Mouse (Mus musculus): ENCODE measurements at regions not wholly inside any gene's neighbourhood (a gene's known extent, or its start where the extent isn't known, plus 50 kb on each side); places are given as distances from the start of the nearest gene placed in this dataset.

DNA sequence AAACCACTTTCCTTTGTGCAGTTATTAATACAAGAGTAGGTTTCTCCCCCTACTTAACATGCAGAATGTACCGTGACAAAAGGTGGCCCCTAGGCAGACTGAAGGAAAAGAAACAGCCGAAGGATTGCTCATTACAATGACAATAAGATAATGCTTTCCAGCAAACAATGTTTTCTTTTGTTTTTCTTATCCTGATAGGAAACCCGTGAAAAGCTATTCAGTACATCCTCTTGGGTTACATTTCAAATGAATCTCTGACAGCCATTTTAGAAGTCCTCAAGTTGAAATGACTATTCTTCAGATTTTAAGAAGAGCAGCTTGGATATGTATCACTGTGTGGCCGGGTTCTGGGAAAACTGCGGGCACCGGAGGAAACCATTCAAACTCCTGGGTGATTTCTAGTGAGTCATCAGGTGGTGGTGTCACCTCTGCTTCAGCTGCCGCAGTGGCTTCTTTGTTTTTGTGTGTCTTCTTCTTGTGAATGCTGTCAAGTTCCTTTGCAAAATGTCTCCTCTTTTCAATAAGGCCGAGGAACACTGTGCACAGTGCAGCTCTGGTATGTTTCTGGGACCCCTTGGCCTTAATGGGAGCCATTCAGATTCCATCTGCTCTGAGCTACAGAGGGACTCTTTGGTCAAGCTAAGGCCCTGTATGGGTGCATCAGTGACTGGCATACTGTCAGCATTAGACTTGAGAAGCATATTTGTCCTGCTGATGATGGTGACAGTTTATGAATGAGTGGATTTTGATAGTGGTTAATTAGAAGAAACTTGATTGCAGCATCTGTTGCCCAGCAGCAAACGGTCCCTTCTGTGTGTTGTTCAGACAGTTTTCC, 393.1 kb downstream of the Rnd3 start:
- H3K9me3 ChIP-seq (replicated peaks), result no peaks in the 10 kb centered on the region
- 63% methylated on average over 9 of the region's 9 CpGs for WGBS

DNA sequence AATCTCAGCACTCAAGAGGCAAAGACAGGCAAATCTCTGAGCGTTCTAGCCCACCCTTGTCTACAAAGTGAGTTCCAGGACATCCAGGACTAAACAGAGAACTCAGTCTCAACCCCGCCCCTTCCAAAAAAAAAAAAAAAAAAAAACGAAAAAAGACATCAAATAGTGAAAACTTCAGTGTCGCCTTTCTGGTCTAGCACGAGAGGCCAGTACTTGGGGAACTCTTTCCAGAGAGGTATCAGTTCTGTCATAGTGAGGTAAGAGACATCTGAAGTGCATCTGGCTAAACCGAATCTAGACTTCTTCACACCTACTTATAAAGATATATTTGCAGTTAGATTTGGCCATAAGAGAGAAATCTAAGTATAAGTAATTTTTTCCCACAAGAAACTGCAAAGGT, 393.8 kb downstream of the Rnd3 start:
- Histone ChIP-seq H3K4me1 (replicated peaks) (no peaks in the 10 kb centered on the region), H3K4me2 (no peak overlapping the region), H3K4me3 (no peak overlapping the region), H3K36me3 (no peaks in the 10 kb centered on the region), H3K9me3 (replicated peaks) (no peaks in the 10 kb centered on the region), H3K27me3 (peaks cover 7% of the 10 kb centered on the region; the same call in 1 of the 2 replicates), H3K9ac (no peak overlapping the region), H3K27ac (no peak overlapping the region)
- ATAC-seq (replicated peaks; ENCODE audit: insufficient number of reproducible peaks, insufficient read depth, low FRiP score, low read depth), result no peak
- WGBS, result 68% methylated on average over 6 of the region's 6 CpGs

More for the DNA sequence above, 393.1 kb downstream of the Rnd3 start:
- Histone ChIP-seq H3K27ac (no peak overlapping the region), H3K9ac (no peak overlapping the region), H3K36me3 (no peaks in the 10 kb centered on the region), H3K4me3 (no peak overlapping the region), H3K27me3 (peaks cover 7% of the 10 kb centered on the region; the same call in 1 of the 2 replicates), H3K4me2 (no peak overlapping the region), H3K4me1 (replicated peaks) (no peaks in the 10 kb centered on the region)
- no peak for ATAC-seq (replicated peaks; ENCODE audit: insufficient number of reproducible peaks, insufficient read depth, low FRiP score, low read depth)

DNA sequence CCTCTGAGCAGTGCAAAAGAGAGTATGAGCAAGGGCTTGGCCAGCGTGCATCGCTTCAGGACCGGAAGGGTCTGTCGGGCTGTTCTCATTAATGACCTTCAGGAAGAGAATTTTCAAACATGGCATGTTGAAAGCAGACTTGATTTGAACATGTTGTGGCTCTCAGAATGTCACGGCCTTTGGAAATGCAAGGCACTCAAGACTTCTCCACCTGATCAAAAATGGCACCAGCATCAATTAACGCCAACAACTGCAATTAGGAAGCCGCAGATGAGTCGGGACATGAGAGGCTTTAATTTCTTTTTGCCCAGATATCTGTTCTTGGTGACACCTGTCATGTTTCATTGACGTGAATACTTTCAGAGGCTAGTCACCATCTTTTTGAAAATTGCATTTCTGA, 396.5 kb downstream of the Rnd3 start:
- Histone ChIP-seq H3K36me3 (no peaks in the 10 kb centered on the region), H3K4me1 (replicated peaks) (no peaks in the 10 kb centered on the region), H3K9me3 (replicated peaks) (no peaks in the 10 kb centered on the region), H3K27ac (no peak overlapping the region), H3K27me3 (peaks cover 7% of the 10 kb centered on the region; the same call in 1 of the 2 replicates), H3K4me3 (no peak overlapping the region), H3K4me2 (no peak overlapping the region), H3K9ac (no peak overlapping the region)
- WGBS, result 50% methylated on average over 9 of the region's 9 CpGs
- ATAC-seq (replicated peaks; ENCODE audit: insufficient number of reproducible peaks, insufficient read depth, low FRiP score, low read depth), result no peak

DNA sequence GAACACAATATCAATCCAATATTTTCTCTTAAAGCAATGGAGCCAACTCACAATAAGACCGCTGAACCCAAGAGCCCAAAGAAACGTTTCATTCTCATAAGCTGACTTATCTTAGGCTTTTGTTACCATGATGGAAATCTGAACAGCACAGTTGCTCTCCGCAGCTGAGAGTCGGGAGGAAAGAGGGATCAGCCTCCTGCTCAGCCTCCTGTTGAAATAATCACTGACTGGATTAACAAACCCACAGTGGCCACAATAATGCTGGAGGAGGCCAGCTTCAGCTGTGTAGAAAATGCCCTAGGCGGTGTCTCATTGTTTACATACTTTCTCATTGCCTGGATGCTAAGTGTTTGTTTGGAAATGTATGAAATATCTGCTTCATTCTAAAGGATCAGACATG, 398.1 kb downstream of the Rnd3 start:
- 68% methylated on average over 5 of the region's 5 CpGs for WGBS

DNA sequence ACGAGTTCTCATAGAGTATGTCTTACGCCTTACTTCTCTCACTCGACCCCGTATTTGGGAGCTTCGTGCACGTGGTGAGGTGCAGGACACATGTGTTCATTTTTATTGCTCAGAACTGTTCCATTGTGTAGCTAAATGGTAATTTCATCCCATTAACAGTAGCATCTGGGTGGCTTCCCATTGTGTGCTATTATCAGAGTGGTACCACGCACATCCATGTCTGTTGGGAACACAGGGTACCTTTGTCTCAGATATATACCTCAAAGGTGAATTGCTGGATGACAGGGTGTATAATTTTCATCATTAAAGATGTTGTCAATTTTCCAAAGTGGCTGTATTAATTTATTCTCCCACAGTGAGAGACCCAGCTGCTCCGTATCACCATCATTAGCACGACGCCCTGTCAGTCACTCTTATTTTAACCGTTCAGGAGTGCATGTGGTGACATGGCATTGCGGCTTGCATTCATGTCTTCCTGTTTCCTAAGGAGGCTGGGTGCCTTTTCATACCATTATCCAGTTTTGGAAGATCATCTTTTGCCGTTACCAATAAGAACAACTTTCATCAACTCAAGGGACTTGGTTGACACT, 404.2 kb downstream of the Rnd3 start:
- Histone ChIP-seq H3K9ac (no peak overlapping the region), H3K27ac (no peak overlapping the region), H3K4me1 (replicated peaks) (no peaks in the 10 kb centered on the region), H3K27me3 (no peaks in the 10 kb centered on the region), H3K36me3 (no peaks in the 10 kb centered on the region), H3K4me2 (no peak overlapping the region), H3K4me3 (no peak overlapping the region), H3K9me3 (replicated peaks) (no peaks in the 10 kb centered on the region)
- 87% methylated on average over 13 of the region's 13 CpGs for WGBS
- ATAC-seq (replicated peaks; ENCODE audit: insufficient number of reproducible peaks, insufficient read depth, low FRiP score, low read depth), result no peak

More for the DNA sequence above, 398.1 kb downstream of the Rnd3 start:
- Histone ChIP-seq H3K27me3 (peaks cover 4% of the 10 kb centered on the region; the same call in 1 of the 2 replicates), H3K4me3 (no peak overlapping the region), H3K36me3 (no peaks in the 10 kb centered on the region), H3K27ac (no peak overlapping the region), H3K4me2 (no peak overlapping the region), H3K9me3 (replicated peaks) (no peaks in the 10 kb centered on the region), H3K9ac (no peak overlapping the region), H3K4me1 (replicated peaks) (no peaks in the 10 kb centered on the region)
- ATAC-seq (replicated peaks; ENCODE audit: insufficient number of reproducible peaks, insufficient read depth, low FRiP score, low read depth), result no peak

DNA sequence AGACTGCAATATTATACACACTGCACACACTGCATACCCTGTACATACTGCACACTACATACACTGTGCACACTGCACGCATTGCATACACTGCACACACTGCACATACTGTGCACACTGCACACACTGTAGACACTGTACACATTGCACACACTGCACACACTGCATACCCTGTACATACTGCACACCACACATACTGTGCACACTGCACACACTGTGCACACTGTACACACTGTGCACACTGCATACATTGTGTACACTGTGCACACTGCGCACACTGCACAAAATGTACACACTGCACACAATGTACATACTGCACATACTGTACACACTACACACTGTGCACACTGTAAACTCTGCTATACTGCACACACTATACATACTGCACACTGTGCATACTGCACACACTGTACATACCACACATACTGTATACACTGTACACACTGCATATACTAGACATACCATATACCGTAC, 405.1 kb downstream of the Rnd3 start:
- H3K4me3 ChIP-seq, result no peak overlapping the region
- no peak overlapping the region for H3K4me2 ChIP-seq
- H3K9me3 ChIP-seq (replicated peaks), result no peaks in the 10 kb centered on the region
- no peaks in the 10 kb centered on the region for H3K27me3 ChIP-seq
- H3K9ac ChIP-seq, result no peak overlapping the region
- no peaks in the 10 kb centered on the region for H3K4me1 ChIP-seq (replicated peaks)
- WGBS, result 93% methylated on average over 3 of the region's 3 CpGs
- no peaks in the 10 kb centered on the region for H3K36me3 ChIP-seq
- H3K27ac ChIP-seq, result no peak overlapping the region
- ATAC-seq (replicated peaks; ENCODE audit: insufficient number of reproducible peaks, insufficient read depth, low FRiP score, low read depth), result no peak

DNA sequence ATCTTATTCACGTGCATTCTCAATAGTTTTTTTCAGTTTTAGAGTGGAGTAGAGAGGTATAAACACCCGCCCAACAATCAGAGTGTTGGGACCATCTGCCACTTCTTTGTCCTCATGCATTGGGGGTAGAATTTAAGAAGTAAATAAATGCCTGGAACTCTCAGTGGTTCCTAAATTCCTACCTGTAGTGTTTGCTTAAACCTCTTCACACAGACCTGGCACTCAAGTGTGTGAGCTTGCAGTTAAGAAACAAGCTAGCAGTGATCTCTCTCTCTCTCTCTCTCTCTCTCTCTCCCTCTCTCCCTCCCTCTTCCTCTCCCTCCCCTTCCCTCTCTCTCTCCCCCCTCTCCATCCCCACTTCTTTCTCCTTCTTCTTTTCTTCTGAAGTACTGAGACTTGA, 406.5 kb downstream of the Rnd3 start:
- Histone ChIP-seq H3K36me3 (no peaks in the 10 kb centered on the region), H3K9ac (no peak overlapping the region), H3K4me3 (no peak overlapping the region), H3K9me3 (replicated peaks) (no peaks in the 10 kb centered on the region), H3K4me1 (replicated peaks) (no peaks in the 10 kb centered on the region), H3K27me3 (no peaks in the 10 kb centered on the region), H3K27ac (no peak overlapping the region), H3K4me2 (no peak overlapping the region)
- no peak for ATAC-seq (replicated peaks; ENCODE audit: insufficient number of reproducible peaks, insufficient read depth, low FRiP score, low read depth)
- WGBS, result 66% methylated on average over 2 of the region's 2 CpGs

DNA sequence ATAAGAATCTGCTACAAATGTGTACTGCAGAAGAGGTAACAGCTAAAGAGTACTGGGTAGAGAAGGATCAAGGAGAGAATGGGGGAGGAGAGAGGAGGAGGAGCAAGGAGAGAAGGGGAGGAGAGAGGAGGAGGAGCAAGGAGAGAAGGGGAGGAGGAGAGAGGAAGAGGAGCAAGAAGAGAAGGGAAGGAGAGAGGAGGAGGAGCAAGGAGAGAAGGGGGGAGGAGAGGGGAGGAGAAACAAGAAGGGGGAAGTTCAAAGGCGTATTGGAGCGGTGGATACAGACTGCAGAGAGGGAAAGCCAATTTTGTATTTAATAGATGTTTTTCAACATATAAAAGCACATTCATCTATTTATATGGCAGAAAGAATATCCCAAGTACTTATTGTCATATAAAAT, 407.6 kb downstream of the Rnd3 start:
- H3K9me3 ChIP-seq (replicated peaks), result no peaks in the 10 kb centered on the region
- no peak for ATAC-seq (replicated peaks; ENCODE audit: insufficient number of reproducible peaks, insufficient read depth, low FRiP score, low read depth)

DNA sequence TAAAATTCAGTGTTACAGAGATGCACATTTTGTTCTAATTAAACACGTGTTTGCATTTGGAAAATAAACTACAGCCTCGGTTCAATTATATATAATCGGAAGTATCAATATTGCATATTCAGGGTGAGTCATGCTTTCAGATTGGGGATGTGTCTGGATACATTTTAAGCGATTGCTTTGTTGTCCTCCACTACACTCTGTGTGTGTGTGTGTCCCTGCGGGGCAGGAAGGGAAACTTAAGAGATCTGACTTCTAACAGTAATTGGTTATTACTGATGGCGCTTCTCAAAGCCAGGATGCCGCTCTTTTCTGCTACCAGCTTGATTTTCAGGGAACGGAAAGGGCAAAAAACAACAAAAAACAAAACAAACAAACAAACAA, 409.3 kb downstream of the Rnd3 start:
- 90% methylated on average over 8 of the region's 8 CpGs for WGBS
- H3K4me3 ChIP-seq, result no peak overlapping the region
- H3K36me3 ChIP-seq, result no peaks in the 10 kb centered on the region
- no peak overlapping the region for H3K4me2 ChIP-seq
- no peak overlapping the region for H3K27ac ChIP-seq
- H3K27me3 ChIP-seq, result no peaks in the 10 kb centered on the region
- no peak overlapping the region for H3K9ac ChIP-seq
- no peaks in the 10 kb centered on the region for H3K9me3 ChIP-seq (replicated peaks)
- no peak for ATAC-seq (replicated peaks; ENCODE audit: insufficient number of reproducible peaks, insufficient read depth, low FRiP score, low read depth)
- H3K4me1 ChIP-seq (replicated peaks), result no peaks in the 10 kb centered on the region

More for the DNA sequence above, 407.6 kb downstream of the Rnd3 start:
- 81% methylated on average over 2 of the region's 2 CpGs for WGBS
- no peak overlapping the region for H3K4me2 ChIP-seq
- H3K27me3 ChIP-seq, result no peaks in the 10 kb centered on the region
- no peaks in the 10 kb centered on the region for H3K4me1 ChIP-seq (replicated peaks)
- H3K27ac ChIP-seq, result no peak overlapping the region
- no peak overlapping the region for H3K4me3 ChIP-seq
- no peaks in the 10 kb centered on the region for H3K36me3 ChIP-seq
- H3K9ac ChIP-seq, result no peak overlapping the region

DNA sequence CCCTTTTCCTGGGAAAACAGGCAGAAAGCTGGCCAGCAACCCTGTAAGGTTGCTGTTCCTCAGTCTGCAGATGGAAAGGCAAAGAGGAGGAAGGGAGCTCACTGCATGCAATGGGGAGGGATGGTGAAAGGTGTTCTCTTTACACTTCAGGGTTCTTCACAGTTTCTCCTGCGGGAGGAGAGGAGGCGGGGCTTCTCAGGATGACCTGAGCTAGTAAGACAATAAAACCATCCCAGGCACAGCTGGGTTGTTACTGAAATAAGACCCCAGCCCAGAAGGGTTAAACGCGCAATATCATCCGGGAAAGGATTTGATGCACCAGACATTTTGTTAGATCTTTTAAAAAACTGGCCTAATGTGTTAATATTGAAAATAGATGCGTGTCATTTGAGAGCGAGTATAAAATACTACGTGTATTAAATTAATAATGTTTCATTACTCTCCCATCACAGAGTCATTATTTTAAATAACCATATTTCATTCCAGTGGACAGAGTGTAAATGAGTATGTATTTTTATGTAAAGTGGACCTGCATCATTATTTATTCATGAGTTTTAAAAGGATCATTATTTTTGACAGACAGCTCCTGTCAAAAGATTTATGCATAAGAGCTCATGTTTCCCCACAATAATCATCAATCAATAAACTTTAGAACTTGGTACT, 409.8 kb downstream of the Rnd3 start:
- no peak overlapping the region for H3K9ac ChIP-seq
- no peaks in the 10 kb centered on the region for H3K27me3 ChIP-seq
- no peak overlapping the region for H3K4me3 ChIP-seq
- H3K27ac ChIP-seq, result no peak overlapping the region
- no peaks in the 10 kb centered on the region for H3K9me3 ChIP-seq (replicated peaks)
- no peaks in the 10 kb centered on the region for H3K36me3 ChIP-seq
- H3K4me2 ChIP-seq, result no peak overlapping the region
- no peaks in the 10 kb centered on the region for H3K4me1 ChIP-seq (replicated peaks)
- WGBS, result 67% methylated on average over 8 of the region's 8 CpGs
- no peak for ATAC-seq (replicated peaks; ENCODE audit: insufficient number of reproducible peaks, insufficient read depth, low FRiP score, low read depth)

DNA sequence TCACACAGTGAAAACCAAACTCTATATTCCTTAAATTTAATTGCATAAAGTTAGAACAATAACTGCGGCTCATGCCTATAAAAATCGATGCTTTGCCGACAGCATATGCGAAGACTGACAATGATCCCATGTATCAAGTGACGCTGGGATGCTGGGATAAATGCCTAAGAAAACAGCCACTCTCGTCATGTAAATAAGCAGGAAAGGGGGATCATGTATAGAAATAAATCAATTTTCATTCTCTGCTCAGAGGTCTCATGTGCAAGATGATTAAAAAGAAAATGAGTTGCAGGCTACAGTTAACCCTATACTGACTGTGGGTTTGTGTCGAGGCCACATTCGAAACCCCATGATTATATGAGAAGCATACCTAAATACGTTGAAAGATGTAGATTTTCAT, 411.2 kb downstream of the Rnd3 start:
- WGBS, result 73% methylated on average over 9 of the region's 9 CpGs
- Histone ChIP-seq H3K4me1 (replicated peaks) (no peaks in the 10 kb centered on the region), H3K4me2 (no peak overlapping the region), H3K27me3 (no peaks in the 10 kb centered on the region), H3K4me3 (no peak overlapping the region), H3K9ac (no peak overlapping the region), H3K36me3 (no peaks in the 10 kb centered on the region), H3K9me3 (replicated peaks) (no peaks in the 10 kb centered on the region), H3K27ac (no peak overlapping the region)
- no peak for ATAC-seq (replicated peaks; ENCODE audit: insufficient number of reproducible peaks, insufficient read depth, low FRiP score, low read depth)

Measured in heart, embryonic 15.5 days (tissue).